Mouse (Mus musculus): Measurements from ENCODE around the gene Spib. TPM values are rescaled to one million over a fixed set of nuclear protein-coding genes. Genes with fewer than 3 reads are reported as not detected.

The Spib gene
- not detected in 2 replicates for polyA plus RNA-seq (2015; fragmentation: Nextera tagmentation; extraction: Ambion mirVana)

GRCm38 (mm10) chr7:44531946-44532732 lies at the start of gene Spib:
TSS of gene Spib (minus strand) at chr7:44532071.
- Histone ChIP-seq H3K27me3 (replicated peaks; ENCODE audit: control insufficient read depth, insufficient read depth, low read length) (no peaks in the 10 kb centered on the region), H3K4me2 (ENCODE audit: low read length) (no peak within 1 kb of the TSS), H3K36me3 (ENCODE audit: control insufficient read depth, insufficient read depth) (no peaks in the 10 kb centered on the region), H3K4me1 (replicated peaks; ENCODE audit: control insufficient read depth, insufficient read depth, low read length) (peaks cover 7% of the 10 kb centered on the region), H3K27ac (ENCODE audit: low read length) (no peak within 1 kb of the TSS), H3K4me3 (replicated peaks; ENCODE audit: low read length) (no peak within 1 kb of the TSS), H3K9ac (replicated peaks; ENCODE audit: low read depth, low read length) (no peak within 1 kb of the TSS), H3K9me3 (ENCODE audit: control insufficient read depth, low read length) (no peaks in the 10 kb centered on the region)
- 81% methylated on average over 4 of the region's 4 CpGs for WGBS
- ATAC-seq, result no peak

GRCm38 (mm10) chr7:44581637-44582036 lies 49.8 kb upstream of the Spib start:
- no peak overlapping the region for H3K4me3 ChIP-seq (replicated peaks; ENCODE audit: low read length)
- no peak overlapping the region for H3K4me2 ChIP-seq (ENCODE audit: low read length)
- H3K36me3 ChIP-seq (ENCODE audit: control insufficient read depth, insufficient read depth), result no peaks in the 10 kb centered on the region
- WGBS, result 77% methylated on average over 6 of the region's 6 CpGs
- H3K27me3 ChIP-seq (replicated peaks; ENCODE audit: control insufficient read depth, insufficient read depth, low read length), result no peaks in the 10 kb centered on the region
- no peak overlapping the region for H3K27ac ChIP-seq (ENCODE audit: low read length)
- no peak for ATAC-seq
- no peaks in the 10 kb centered on the region; the same call in 1 of the 2 replicates for H3K9me3 ChIP-seq (ENCODE audit: control insufficient read depth, low read length)
- H3K4me1 ChIP-seq (replicated peaks; ENCODE audit: control insufficient read depth, insufficient read depth, low read length), result no peaks in the 10 kb centered on the region
- H3K9ac ChIP-seq (replicated peaks; ENCODE audit: low read depth, low read length), result no peak overlapping the region

GRCm38 (mm10) chr7:44576333-44576844 lies 44.5 kb upstream of the Spib start:
- ATAC-seq, result no peak
- H3K9ac ChIP-seq (replicated peaks; ENCODE audit: low read depth, low read length), result no peak overlapping the region
- H3K4me1 ChIP-seq (replicated peaks; ENCODE audit: control insufficient read depth, insufficient read depth, low read length), result no peaks in the 10 kb centered on the region
- no peaks in the 10 kb centered on the region for H3K27me3 ChIP-seq (replicated peaks; ENCODE audit: control insufficient read depth, insufficient read depth, low read length)
- H3K4me3 ChIP-seq (replicated peaks; ENCODE audit: low read length), result no peak overlapping the region
- no peak overlapping the region for H3K4me2 ChIP-seq (ENCODE audit: low read length)
- no peak overlapping the region for H3K27ac ChIP-seq (ENCODE audit: low read length)
- no peaks in the 10 kb centered on the region for H3K36me3 ChIP-seq (ENCODE audit: control insufficient read depth, insufficient read depth)
- H3K9me3 ChIP-seq (ENCODE audit: control insufficient read depth, low read length), result no peaks in the 10 kb centered on the region; the same call in 1 of the 2 replicates
- WGBS, result 64% methylated on average over 5 of the region's 5 CpGs

GRCm38 (mm10) chr7:44572956-44573484 lies 41.1 kb upstream of the Spib start:
- H3K4me2 ChIP-seq (ENCODE audit: low read length), result no peak overlapping the region
- H3K4me1 ChIP-seq (replicated peaks; ENCODE audit: control insufficient read depth, insufficient read depth, low read length), result no peaks in the 10 kb centered on the region
- H3K9me3 ChIP-seq (ENCODE audit: control insufficient read depth, low read length), result no peaks in the 10 kb centered on the region
- H3K27me3 ChIP-seq (replicated peaks; ENCODE audit: control insufficient read depth, insufficient read depth, low read length), result 0 out of 2 replicates have a peak, but pooled peaks cover under 1% of the 10 kb centered on the region
- no peak overlapping the region for H3K9ac ChIP-seq (replicated peaks; ENCODE audit: low read depth, low read length)
- no peaks in the 10 kb centered on the region for H3K36me3 ChIP-seq (ENCODE audit: control insufficient read depth, insufficient read depth)
- ATAC-seq, result no peak
- 69% methylated on average over 5 of the region's 5 CpGs for WGBS
- H3K27ac ChIP-seq (ENCODE audit: low read length), result no peak overlapping the region
- H3K4me3 ChIP-seq (replicated peaks; ENCODE audit: low read length), result no peak overlapping the region

GRCm38 (mm10) chr7:44572213-44572701 lies 40.4 kb upstream of the Spib start, which contains the start of gene Napsa:
TSS of gene Napsa (plus strand) at chr7:44572380.
- H3K4me1 ChIP-seq (replicated peaks; ENCODE audit: control insufficient read depth, insufficient read depth, low read length), result no peaks in the 10 kb centered on the region
- H3K27me3 ChIP-seq (replicated peaks; ENCODE audit: control insufficient read depth, insufficient read depth, low read length), result 0 out of 2 replicates have a peak, but pooled peaks cover 3% of the 10 kb centered on the region
- H3K9me3 ChIP-seq (ENCODE audit: control insufficient read depth, low read length), result no peaks in the 10 kb centered on the region
- no peak within 1 kb of the TSS for H3K4me3 ChIP-seq (replicated peaks; ENCODE audit: low read length)
- 34% methylated on average over 7 of the region's 7 CpGs for WGBS
- no peaks in the 10 kb centered on the region for H3K36me3 ChIP-seq (ENCODE audit: control insufficient read depth, insufficient read depth)
- ATAC-seq, result no peak
- no peak within 1 kb of the TSS for H3K4me2 ChIP-seq (ENCODE audit: low read length)
- H3K27ac ChIP-seq (ENCODE audit: low read length), result no peak within 1 kb of the TSS
- no peak within 1 kb of the TSS for H3K9ac ChIP-seq (replicated peaks; ENCODE audit: low read depth, low read length)

- H3K27me3 ChIP-seq (replicated peaks; ENCODE audit: control insufficient read depth, insufficient read depth, low read length), result 0 out of 2 replicates have a peak, but pooled peaks cover 3% of the 10 kb centered on the region
These were observed 39.9 kb upstream of the Spib start for GRCm38 (mm10) chr7:44571811-44572210.

GRCm38 (mm10) chr7:44570989-44571388 lies 39.1 kb upstream of the Spib start:
- no peaks in the 10 kb centered on the region for H3K36me3 ChIP-seq (ENCODE audit: control insufficient read depth, insufficient read depth)
- H3K4me2 ChIP-seq (ENCODE audit: low read length), result no peak overlapping the region
- 81% methylated on average over 6 of the region's 6 CpGs for WGBS
- H3K9me3 ChIP-seq (ENCODE audit: control insufficient read depth, low read length), result no peaks in the 10 kb centered on the region
- no peak overlapping the region for H3K9ac ChIP-seq (replicated peaks; ENCODE audit: low read depth, low read length)
- ATAC-seq, result no peak
- H3K4me3 ChIP-seq (replicated peaks; ENCODE audit: low read length), result no peak overlapping the region
- H3K27me3 ChIP-seq (replicated peaks; ENCODE audit: control insufficient read depth, insufficient read depth, low read length), result 0 out of 2 replicates have a peak, but pooled peaks cover 3% of the 10 kb centered on the region
- H3K4me1 ChIP-seq (replicated peaks; ENCODE audit: control insufficient read depth, insufficient read depth, low read length), result no peaks in the 10 kb centered on the region
- H3K27ac ChIP-seq (ENCODE audit: low read length), result no peak overlapping the region

More at GRCm38 (mm10) chr7:44571811-44572210, 39.9 kb upstream of the Spib start:
- Histone ChIP-seq H3K9ac (replicated peaks; ENCODE audit: low read depth, low read length) (no peak overlapping the region), H3K4me1 (replicated peaks; ENCODE audit: control insufficient read depth, insufficient read depth, low read length) (no peaks in the 10 kb centered on the region), H3K4me3 (replicated peaks; ENCODE audit: low read length) (no peak overlapping the region), H3K27ac (ENCODE audit: low read length) (no peak overlapping the region), H3K9me3 (ENCODE audit: control insufficient read depth, low read length) (no peaks in the 10 kb centered on the region), H3K36me3 (ENCODE audit: control insufficient read depth, insufficient read depth) (no peaks in the 10 kb centered on the region), H3K4me2 (ENCODE audit: low read length) (no peak overlapping the region)
- no peak for ATAC-seq
- 29% methylated on average over 4 of the region's 4 CpGs for WGBS

- Histone ChIP-seq H3K36me3 (ENCODE audit: control insufficient read depth, insufficient read depth) (no peaks in the 10 kb centered on the region), H3K4me1 (replicated peaks; ENCODE audit: control insufficient read depth, insufficient read depth, low read length) (no peaks in the 10 kb centered on the region), H3K9me3 (ENCODE audit: control insufficient read depth, low read length) (no peaks in the 10 kb centered on the region), H3K4me3 (replicated peaks; ENCODE audit: low read length) (no peak overlapping the region), H3K27me3 (replicated peaks; ENCODE audit: control insufficient read depth, insufficient read depth, low read length) (0 out of 2 replicates have a peak, but pooled peaks cover 3% of the 10 kb centered on the region), H3K4me2 (ENCODE audit: low read length) (no peak overlapping the region), H3K27ac (ENCODE audit: low read length) (no peak overlapping the region), H3K9ac (replicated peaks; ENCODE audit: low read depth, low read length) (no peak overlapping the region)
- WGBS, result 75% methylated on average over 9 of the region's 9 CpGs
- ATAC-seq, result no peak
These were observed 36.9 kb upstream of the Spib start for GRCm38 (mm10) chr7:44568803-44569202.

- 0 out of 2 replicates have a peak, but pooled peaks cover 3% of the 10 kb centered on the region for H3K27me3 ChIP-seq (replicated peaks; ENCODE audit: control insufficient read depth, insufficient read depth, low read length)
- H3K36me3 ChIP-seq (ENCODE audit: control insufficient read depth, insufficient read depth), result no peaks in the 10 kb centered on the region
- no peak overlapping the region for H3K9ac ChIP-seq (replicated peaks; ENCODE audit: low read depth, low read length)
- no peak for ATAC-seq
- H3K9me3 ChIP-seq (ENCODE audit: control insufficient read depth, low read length), result no peaks in the 10 kb centered on the region
- WGBS, result 78% methylated on average over 6 of the region's 6 CpGs
- H3K27ac ChIP-seq (ENCODE audit: low read length), result no peak overlapping the region
- no peaks in the 10 kb centered on the region for H3K4me1 ChIP-seq (replicated peaks; ENCODE audit: control insufficient read depth, insufficient read depth, low read length)
- H3K4me2 ChIP-seq (ENCODE audit: low read length), result no peak overlapping the region
- H3K4me3 ChIP-seq (replicated peaks; ENCODE audit: low read length), result no peak overlapping the region
These were observed 33.5 kb upstream of the Spib start for GRCm38 (mm10) chr7:44565414-44565813.
